Mouse (Mus musculus): Measurements from ENCODE around the gene Borcs6. TPM values are rescaled to one million over a fixed set of nuclear protein-coding genes. Genes with fewer than 3 reads are reported as not detected.
A peak's percentile ranks its signal among the peaks of the same experiment; 100 is the strongest.

Gene Borcs6
- polyA plus RNA-seq, 1 experiment from 2014 or later = 5.9 TPM

DNA sequence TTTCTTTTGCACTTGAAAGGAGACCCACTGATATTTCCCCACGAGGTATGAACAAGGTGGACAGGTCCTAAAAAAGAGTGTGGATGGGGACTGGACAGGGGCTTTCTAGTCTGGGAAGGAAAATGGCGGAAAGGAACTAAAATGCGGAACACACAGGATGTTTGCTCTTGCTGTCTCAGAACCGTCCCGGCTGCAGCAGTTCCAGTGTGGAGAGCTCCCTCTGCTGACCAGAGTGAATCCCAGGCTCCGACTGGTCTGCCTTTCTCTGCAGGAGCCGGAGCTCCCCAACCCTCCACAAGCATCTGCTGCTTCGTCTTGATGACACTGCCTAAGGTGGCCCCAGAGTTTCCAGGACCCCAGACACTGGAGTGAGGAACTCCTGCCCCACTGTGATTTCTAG lies 23.7 kb upstream of the Borcs6 start:
- WGBS = 7% methylated on average over 8 of the region's 8 CpGs
- peaks cover 57% of the 10 kb centered on the region for H3K36me3 ChIP-seq (replicated peaks)
- no peaks in the 10 kb centered on the region for H3K9me3 ChIP-seq
- H3K4me1 ChIP-seq = peaks cover 33% of the 10 kb centered on the region
- H3K27ac ChIP-seq (replicated peaks) = peak overlapping the region; percentile 79
- H3K4me3 ChIP-seq = peak overlapping the region; percentile 77
- H3K27me3 ChIP-seq (replicated peaks; ENCODE audit: low read depth, poor library complexity, severe bottlenecking) = no peaks in the 10 kb centered on the region
- peak; percentile 87 for DNase-seq (ENCODE audit: low spot score)

- DNase-seq (ENCODE audit: low spot score) = peak; percentile 89
- no peaks in the 10 kb centered on the region for H3K9me3 ChIP-seq
- H3K4me1 ChIP-seq = peaks cover 33% of the 10 kb centered on the region
- peak overlapping the region; percentile 77 for H3K4me3 ChIP-seq
- H3K36me3 ChIP-seq (replicated peaks) = peaks cover 49% of the 10 kb centered on the region
- WGBS = 10% methylated on average over 20 of the region's 20 CpGs
- H3K27me3 ChIP-seq (replicated peaks; ENCODE audit: low read depth, poor library complexity, severe bottlenecking) = no peaks in the 10 kb centered on the region
- H3K27ac ChIP-seq (replicated peaks) = peak overlapping the region; percentile 86
These were observed 22.9 kb upstream of the Borcs6 start for GRCm38 (mm10) chr11:69036486-69037230.

DNA sequence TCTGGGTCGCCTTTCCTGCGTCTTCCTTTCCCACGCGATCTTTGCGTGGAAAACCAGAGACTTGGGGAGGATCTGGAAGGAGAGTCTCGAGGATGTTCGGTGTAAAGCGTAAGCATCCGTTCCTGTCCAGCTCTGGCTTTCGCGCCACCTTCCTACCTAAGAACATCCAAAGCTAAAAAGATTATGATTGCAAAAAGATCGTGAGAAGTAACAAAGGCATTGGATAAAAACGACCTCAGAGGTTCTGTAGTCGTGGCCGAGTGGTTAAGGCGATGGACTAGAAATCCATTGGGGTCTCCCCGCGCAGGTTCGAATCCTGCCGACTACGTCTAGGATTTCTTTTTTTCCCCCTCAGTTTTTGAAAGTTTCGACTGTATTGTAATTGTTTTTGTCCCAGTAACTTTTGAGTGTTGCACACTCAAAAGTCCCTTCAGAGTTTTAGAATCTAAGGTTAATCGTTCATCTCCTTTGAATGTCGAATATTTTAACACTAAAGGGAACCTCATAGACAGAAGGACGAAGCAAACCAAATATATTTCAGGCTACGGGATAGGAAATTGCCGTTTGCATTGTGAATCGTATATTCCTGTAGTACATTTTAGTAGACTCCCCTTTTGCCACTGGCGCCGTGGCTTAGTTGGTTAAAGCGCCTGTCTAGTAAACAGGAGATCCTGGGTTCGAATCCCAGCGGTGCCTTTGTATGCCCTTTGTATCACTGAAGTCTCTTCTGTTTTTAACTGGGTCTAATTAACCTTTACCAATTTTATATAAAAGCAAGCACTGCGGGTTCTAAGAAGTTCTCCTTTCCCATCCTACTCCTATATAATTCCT lies 22.1 kb upstream of the Borcs6 start:
- 1% methylated on average over 34 of the region's 34 CpGs for WGBS
- Histone ChIP-seq H3K4me3 (peak overlapping the region; percentile 77), H3K27ac (replicated peaks) (peak overlapping the region; percentile 86), H3K27me3 (replicated peaks; ENCODE audit: low read depth, poor library complexity, severe bottlenecking) (no peaks in the 10 kb centered on the region), H3K9me3 (no peaks in the 10 kb centered on the region), H3K36me3 (replicated peaks) (peaks cover 41% of the 10 kb centered on the region), H3K4me1 (peaks cover 33% of the 10 kb centered on the region)
- DNase-seq (ENCODE audit: low spot score) = peak; percentile 86

- Histone ChIP-seq H3K4me1 (peaks cover 33% of the 10 kb centered on the region), H3K9me3 (no peaks in the 10 kb centered on the region), H3K27ac (replicated peaks) (no peak overlapping the region), H3K36me3 (replicated peaks) (peaks cover 34% of the 10 kb centered on the region), H3K27me3 (replicated peaks; ENCODE audit: low read depth, poor library complexity, severe bottlenecking) (no peaks in the 10 kb centered on the region), H3K4me3 (peak overlapping the region; percentile 77)
- DNase-seq (ENCODE audit: low spot score) = no peak
- 61% methylated on average over 5 of the region's 5 CpGs for WGBS
These were observed 21.3 kb upstream of the Borcs6 start for GRCm38 (mm10) chr11:69038173-69038572.

DNA sequence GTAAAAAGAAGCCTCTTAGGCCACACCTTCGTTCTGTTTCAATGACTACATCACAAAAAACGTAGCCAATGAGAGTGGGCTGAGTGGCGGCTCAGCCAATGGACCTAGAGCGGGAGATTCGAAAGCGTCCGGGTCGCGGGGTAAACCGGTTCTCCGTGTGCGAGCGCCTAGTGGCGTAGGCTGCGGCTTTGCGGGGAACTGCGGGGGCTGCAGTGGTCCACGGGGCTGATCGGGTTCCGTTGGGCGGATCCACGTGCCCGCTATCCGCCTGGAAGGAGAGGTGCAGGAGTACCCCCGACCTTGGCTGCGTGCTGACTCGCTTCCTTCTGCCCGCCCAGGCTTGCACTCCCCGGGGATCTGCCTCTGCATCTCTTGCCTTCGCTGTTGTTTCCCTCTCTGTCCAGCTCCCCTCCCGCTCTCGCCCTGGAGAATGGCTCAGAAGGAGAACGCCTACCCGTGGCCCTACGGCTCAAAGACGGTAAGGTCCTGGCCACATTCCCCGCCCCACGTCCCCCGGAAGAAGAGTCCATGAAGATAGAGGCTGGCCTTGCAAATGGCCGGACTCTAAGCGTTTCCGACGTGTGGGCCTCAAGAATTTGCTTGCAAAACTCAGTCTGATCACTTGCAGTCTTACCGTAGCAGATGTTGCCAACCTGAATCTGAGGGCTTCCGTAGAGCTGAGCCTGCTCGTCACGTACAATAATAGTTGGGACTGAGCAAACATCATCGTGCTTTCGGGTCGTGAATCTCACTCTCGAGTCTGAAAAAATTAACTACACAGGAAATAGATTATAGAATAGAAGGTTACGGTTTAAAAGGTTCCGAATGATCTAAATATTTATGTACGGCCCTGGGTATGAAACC lies 13.8 kb upstream of the Borcs6 start, which contains the start of gene Aurkb:
Gene Aurkb, plus strand, starts transcription at position 117 of the 864 bp plus-strand sequence.
- no peaks in the 10 kb centered on the region for H3K9me3 ChIP-seq
- WGBS = 1% methylated on average over 54 of the region's 54 CpGs
- H3K36me3 ChIP-seq (replicated peaks) = peaks cover 37% of the 10 kb centered on the region
- H3K27me3 ChIP-seq (replicated peaks; ENCODE audit: low read depth, poor library complexity, severe bottlenecking) = no peaks in the 10 kb centered on the region
- H3K27ac ChIP-seq (replicated peaks) = peak within 1 kb of the TSS; percentile 98
- peaks cover 41% of the 10 kb centered on the region for H3K4me1 ChIP-seq
- H3K4me3 ChIP-seq = peak within 1 kb of the TSS; percentile 93
- DNase-seq (ENCODE audit: low spot score) = peak; percentile 92

- Histone ChIP-seq H3K4me1 (peaks cover 41% of the 10 kb centered on the region), H3K36me3 (replicated peaks) (peaks cover 43% of the 10 kb centered on the region), H3K27me3 (replicated peaks; ENCODE audit: low read depth, poor library complexity, severe bottlenecking) (no peaks in the 10 kb centered on the region), H3K4me3 (peak overlapping the region; percentile 93), H3K27ac (replicated peaks) (peak overlapping the region; percentile 98), H3K9me3 (no peaks in the 10 kb centered on the region)
- DNase-seq (ENCODE audit: low spot score) = no peak
- WGBS = 18% methylated on average over 9 of the region's 9 CpGs
These were observed 13.1 kb upstream of the Borcs6 start for GRCm38 (mm10) chr11:69046395-69046774.

DNA sequence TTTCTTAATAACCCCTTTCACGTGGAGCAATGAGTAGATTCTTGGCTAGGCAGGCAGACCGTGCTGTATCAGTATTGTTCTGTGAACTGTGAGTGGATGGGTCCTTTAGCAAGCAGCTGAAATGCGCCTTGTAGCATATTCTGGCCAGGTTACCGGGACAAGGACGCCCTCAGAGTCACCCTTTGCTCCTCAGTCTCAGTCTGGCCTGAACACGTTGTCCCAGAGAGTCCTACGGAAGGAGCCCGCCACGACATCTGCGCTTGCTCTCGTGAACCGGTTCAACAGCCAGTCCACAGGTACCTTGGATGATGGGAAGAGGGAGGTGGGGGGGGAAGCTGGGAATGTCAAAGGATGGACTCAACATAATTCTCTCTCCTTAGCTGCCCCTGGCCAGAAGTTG lies 11.9 kb upstream of the Borcs6 start:
- Histone ChIP-seq H3K27ac (replicated peaks) (no peak overlapping the region), H3K4me3 (peak overlapping the region; percentile 93), H3K4me1 (peaks cover 41% of the 10 kb centered on the region), H3K27me3 (replicated peaks; ENCODE audit: low read depth, poor library complexity, severe bottlenecking) (no peaks in the 10 kb centered on the region), H3K9me3 (no peaks in the 10 kb centered on the region), H3K36me3 (replicated peaks) (peaks cover 55% of the 10 kb centered on the region)
- WGBS = 92% methylated on average over 12 of the region's 12 CpGs
- DNase-seq (ENCODE audit: low spot score) = no peak

- Histone ChIP-seq H3K9me3 (no peaks in the 10 kb centered on the region), H3K4me1 (peaks cover 41% of the 10 kb centered on the region), H3K27me3 (replicated peaks; ENCODE audit: low read depth, poor library complexity, severe bottlenecking) (no peaks in the 10 kb centered on the region), H3K27ac (replicated peaks) (no peak overlapping the region), H3K4me3 (peak overlapping the region; percentile 93; the same call in 1 of the 2 replicates), H3K36me3 (replicated peaks) (peaks cover 61% of the 10 kb centered on the region)
- no peak for DNase-seq (ENCODE audit: low spot score)
- 94% methylated on average over 14 of the region's 14 CpGs for WGBS
These were observed 11.4 kb upstream of the Borcs6 start for GRCm38 (mm10) chr11:69048151-69048550.

DNA sequence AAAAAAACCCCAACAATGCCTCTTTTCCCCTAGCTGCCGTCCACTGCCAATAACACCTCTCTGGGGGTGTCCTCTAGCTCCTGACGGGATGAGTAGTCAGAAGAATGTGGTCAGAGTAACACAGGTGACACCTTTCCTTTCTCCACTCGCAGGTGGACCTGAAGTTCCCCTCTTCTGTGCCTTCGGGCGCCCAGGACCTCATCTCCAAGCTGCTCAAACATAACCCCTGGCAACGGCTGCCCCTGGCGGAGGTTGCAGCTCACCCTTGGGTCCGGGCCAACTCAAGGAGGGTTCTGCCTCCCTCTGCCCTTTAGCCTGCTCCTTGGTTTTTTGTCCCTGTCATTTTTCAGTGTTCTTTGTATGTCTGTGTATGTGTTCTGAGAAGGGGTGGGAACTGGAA lies 8.8 kb upstream of the Borcs6 start:
- Histone ChIP-seq H3K4me1 (peaks cover 33% of the 10 kb centered on the region), H3K27me3 (replicated peaks; ENCODE audit: low read depth, poor library complexity, severe bottlenecking) (no peaks in the 10 kb centered on the region), H3K36me3 (replicated peaks) (peaks cover 77% of the 10 kb centered on the region), H3K9me3 (no peaks in the 10 kb centered on the region), H3K4me3 (no peak overlapping the region), H3K27ac (replicated peaks) (no peak overlapping the region)
- WGBS = 92% methylated on average over 8 of the region's 8 CpGs
- DNase-seq (ENCODE audit: low spot score) = no peak

DNA sequence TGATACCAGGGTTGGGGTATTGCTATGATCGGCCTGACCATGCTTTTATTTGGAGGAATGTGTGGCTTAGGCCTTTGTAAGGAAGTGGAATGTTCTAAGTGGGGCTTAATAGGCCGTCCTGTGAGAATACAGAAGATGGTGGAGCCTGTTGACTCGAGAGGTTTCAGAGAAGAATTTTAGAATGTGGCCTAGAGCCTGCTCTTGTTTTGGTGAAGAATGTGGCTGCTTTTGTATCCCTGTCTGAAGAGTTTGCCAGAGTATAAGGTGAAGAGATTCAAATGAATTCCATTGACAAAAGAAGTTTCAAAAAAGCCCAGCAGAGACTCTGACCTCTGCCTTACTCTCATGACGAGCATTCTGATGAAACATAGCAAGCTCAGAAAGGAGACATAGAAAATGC lies 7.7 kb upstream of the Borcs6 start:
- no peak overlapping the region for H3K27ac ChIP-seq (replicated peaks)
- H3K4me3 ChIP-seq = no peak overlapping the region
- DNase-seq (ENCODE audit: low spot score) = no peak
- WGBS = 77% methylated on average over 4 of the region's 4 CpGs
- H3K36me3 ChIP-seq (replicated peaks) = peaks cover 77% of the 10 kb centered on the region
- no peaks in the 10 kb centered on the region for H3K27me3 ChIP-seq (replicated peaks; ENCODE audit: low read depth, poor library complexity, severe bottlenecking)
- H3K9me3 ChIP-seq = no peaks in the 10 kb centered on the region
- H3K4me1 ChIP-seq = peaks cover 27% of the 10 kb centered on the region

GRCm38 (mm10) chr11:69052824-69053421 lies 6.6 kb upstream of the Borcs6 start:
- Histone ChIP-seq H3K9me3 (no peaks in the 10 kb centered on the region), H3K27me3 (replicated peaks; ENCODE audit: low read depth, poor library complexity, severe bottlenecking) (no peaks in the 10 kb centered on the region), H3K4me3 (no peak overlapping the region), H3K4me1 (peaks cover 15% of the 10 kb centered on the region), H3K36me3 (replicated peaks) (peaks cover 69% of the 10 kb centered on the region), H3K27ac (replicated peaks) (no peak overlapping the region)
- DNase-seq (ENCODE audit: low spot score) = no peak
- WGBS = 89% methylated on average over 2 of the region's 2 CpGs

- no peaks in the 10 kb centered on the region for H3K9me3 ChIP-seq
- peaks cover 12% of the 10 kb centered on the region for H3K4me1 ChIP-seq
- no peak overlapping the region for H3K27ac ChIP-seq (replicated peaks)
- peaks cover 59% of the 10 kb centered on the region for H3K36me3 ChIP-seq (replicated peaks)
- DNase-seq (ENCODE audit: low spot score) = no peak
- 0 out of 2 replicates have a peak overlapping the region, but pooled peaks have one; percentile 8 for H3K4me3 ChIP-seq
- WGBS = 79% methylated on average over 3 of the region's 3 CpGs
- no peaks in the 10 kb centered on the region for H3K27me3 ChIP-seq (replicated peaks; ENCODE audit: low read depth, poor library complexity, severe bottlenecking)
These were observed 5.7 kb upstream of the Borcs6 start for GRCm38 (mm10) chr11:69053848-69054247.
